ENCODE assay signal across 27 mouse cellular contexts in the genomic region with DNA sequence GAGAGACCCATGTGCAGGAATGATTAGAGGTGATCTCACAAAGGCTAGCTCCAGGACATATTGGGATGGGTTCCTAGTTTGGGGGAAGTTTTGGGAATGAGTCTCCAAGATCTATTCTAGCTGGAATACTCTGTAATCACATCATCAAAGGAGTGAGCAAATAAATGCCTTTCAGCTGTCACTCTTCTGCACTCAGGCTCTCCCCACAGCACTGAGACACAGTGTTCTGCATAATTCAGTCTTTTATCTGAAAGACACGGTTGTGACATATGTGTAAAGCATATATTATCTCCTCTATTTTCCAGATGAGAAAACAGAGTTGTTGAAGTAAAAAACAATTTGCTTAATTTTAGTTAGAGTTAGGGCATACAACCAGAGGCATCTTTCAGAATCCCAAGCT.
A peak's percentile ranks its signal among the peaks of the same experiment; 100 is the strongest.
DNase-seq lines count a peak whose midpoint lies in the region; ATAC-seq and TF ChIP-seq lines count a peak whose summit lies in the region.
"Had no signal": no experiment of that assay in that cellular context is flagged by ENCODE, and none has a peak within 500 bp of the region (broad histone marks: within the 10 kb centered on the region; RNA-seq: fewer than 3 reads in every experiment).

No protein-coding gene starts in this region.

- no peak overlapping the region for H3K4me2 ChIP-seq in forebrain, embryonic 12.5 days
- no peak overlapping the region for H3K4me2 ChIP-seq in forebrain, embryonic 11.5 days (ENCODE audit: low read depth, low read length, severe bottlenecking)
- no peak overlapping the region for H3K4me2 ChIP-seq in midbrain, embryonic 12.5 days (replicated peaks)
- no peak overlapping the region for H3K4me2 ChIP-seq in midbrain, postnatal 0 days (ENCODE audit: low read depth, low read length, poor library complexity, severe bottlenecking)
- no peak overlapping the region for H3K4me2 ChIP-seq in forebrain, embryonic 16.5 days (ENCODE audit: low read length)
- H3K4me2 ChIP-seq in heart, embryonic 11.5 days: no peak overlapping the region
- H3K4me2 ChIP-seq: embryonic facial prominence, embryonic 13.5 days; hindbrain, embryonic 12.5 days; hindbrain, embryonic 15.5 days; intestine, embryonic 15.5 days had no signal

- no peaks in the 10 kb centered on the region for H3K36me3 ChIP-seq in forebrain, embryonic 12.5 days (replicated peaks)
- H3K36me3 ChIP-seq in forebrain, embryonic 11.5 days (ENCODE audit: control insufficient read depth, insufficient read depth, low read length): no peaks in the 10 kb centered on the region
- no peaks in the 10 kb centered on the region for H3K36me3 ChIP-seq in midbrain, embryonic 12.5 days
- no peaks in the 10 kb centered on the region for H3K36me3 ChIP-seq in midbrain, postnatal 0 days (ENCODE audit: insufficient read depth, low read length)
- no peaks in the 10 kb centered on the region for H3K36me3 ChIP-seq in forebrain, embryonic 16.5 days (ENCODE audit: control insufficient read depth, insufficient read depth)
- no peaks in the 10 kb centered on the region for H3K36me3 ChIP-seq in heart, embryonic 11.5 days (ENCODE audit: control insufficient read depth, insufficient read depth, low read length)
- H3K36me3 ChIP-seq: embryonic facial prominence, embryonic 10.5 days; embryonic facial prominence, embryonic 13.5 days; G1E; hindbrain, embryonic 12.5 days; hindbrain, embryonic 15.5 days; intestine, embryonic 15.5 days had no signal

- H3K4me3 ChIP-seq in forebrain, embryonic 12.5 days (replicated peaks): no peak overlapping the region
- H3K4me3 ChIP-seq in forebrain, embryonic 11.5 days (ENCODE audit: low read depth, low read length): no peak overlapping the region
- H3K4me3 ChIP-seq in midbrain, embryonic 12.5 days: no peak overlapping the region
- no peak overlapping the region for H3K4me3 ChIP-seq in midbrain, postnatal 0 days (ENCODE audit: low read depth, low read length)
- H3K4me3 ChIP-seq in forebrain, embryonic 16.5 days (replicated peaks; ENCODE audit: low read length): no peak overlapping the region
- H3K4me3 ChIP-seq in heart, embryonic 11.5 days (ENCODE audit: low read depth, low read length): no peak overlapping the region
- H3K4me3 ChIP-seq: embryonic facial prominence, embryonic 10.5 days; embryonic facial prominence, embryonic 13.5 days; erythroblast, embryonic 14.5 days; hindbrain, embryonic 12.5 days; hindbrain, embryonic 15.5 days; intestine, embryonic 15.5 days had no signal

- 47% methylated on average over 1 of the region's 1 CpGs for WGBS in forebrain, embryonic 12.5 days
- WGBS in forebrain, embryonic 11.5 days: 62% methylated on average over 1 of the region's 1 CpGs
- WGBS in midbrain, embryonic 12.5 days: 31% methylated on average over 1 of the region's 1 CpGs
- 12% methylated on average over 1 of the region's 1 CpGs for WGBS in midbrain, postnatal 0 days
- 31% methylated on average over 1 of the region's 1 CpGs for WGBS in forebrain, embryonic 16.5 days
- whole genome bisulfite sequencing in heart, embryonic 11.5 days (ENCODE audit: insufficient replicate concordance): 41% methylated on average over 1 of the region's 1 CpGs

- H3K27me3 ChIP-seq in forebrain, embryonic 12.5 days: no peaks in the 10 kb centered on the region
- H3K27me3 ChIP-seq in forebrain, embryonic 11.5 days (ENCODE audit: control insufficient read depth, insufficient read depth, low read length): no peaks in the 10 kb centered on the region
- no peaks in the 10 kb centered on the region for H3K27me3 ChIP-seq in midbrain, embryonic 12.5 days
- no peaks in the 10 kb centered on the region for H3K27me3 ChIP-seq in midbrain, postnatal 0 days (ENCODE audit: insufficient read depth, low read length)
- H3K27me3 ChIP-seq in forebrain, embryonic 16.5 days (replicated peaks; ENCODE audit: control insufficient read depth, insufficient read depth, low read length): no peaks in the 10 kb centered on the region
- H3K27me3 ChIP-seq in heart, embryonic 11.5 days (ENCODE audit: control insufficient read depth, insufficient read depth, low read length): no peaks in the 10 kb centered on the region
- H3K27me3 ChIP-seq: CH12.LX; embryonic facial prominence, embryonic 13.5 days; hindbrain, embryonic 12.5 days; hindbrain, embryonic 15.5 days; intestine, embryonic 15.5 days; Patski had no signal

- no peaks in the 10 kb centered on the region for H3K9me3 ChIP-seq in forebrain, embryonic 12.5 days
- H3K9me3 ChIP-seq in forebrain, embryonic 11.5 days (ENCODE audit: control insufficient read depth, low read length): no peaks in the 10 kb centered on the region
- no peaks in the 10 kb centered on the region for H3K9me3 ChIP-seq in midbrain, embryonic 12.5 days
- no peaks in the 10 kb centered on the region for H3K9me3 ChIP-seq in midbrain, postnatal 0 days (ENCODE audit: low read length)
- no peaks in the 10 kb centered on the region for H3K9me3 ChIP-seq in forebrain, embryonic 16.5 days (ENCODE audit: control insufficient read depth, low read length)
- H3K9me3 ChIP-seq in heart, embryonic 11.5 days (replicated peaks; ENCODE audit: control insufficient read depth, low read length): no peaks in the 10 kb centered on the region
- H3K9me3 ChIP-seq: embryonic facial prominence, embryonic 10.5 days; embryonic facial prominence, embryonic 13.5 days; G1E; hindbrain, embryonic 12.5 days; hindbrain, embryonic 15.5 days; intestine, embryonic 15.5 days had no signal

- 0 out of 2 replicates have a peak, but pooled peaks have one; percentile 39 for ATAC-seq in forebrain, embryonic 12.5 days (ENCODE audit: low FRiP score)
- ATAC-seq in forebrain, embryonic 11.5 days (replicated peaks; ENCODE audit: low FRiP score): no peak
- peak; percentile 66; the same call in 1 of the 2 replicates for ATAC-seq in midbrain, embryonic 12.5 days (ENCODE audit: low FRiP score, low read depth)
- no peak; the same call in 1 of the 2 replicates for ATAC-seq in midbrain, postnatal 0 days (ENCODE audit: low FRiP score)
- peak; percentile 76; the same call in 1 of the 2 replicates for ATAC-seq in forebrain, embryonic 16.5 days
- ATAC-seq in heart, embryonic 11.5 days (replicated peaks; ENCODE audit: insufficient number of reproducible peaks, low FRiP score, low TSS enrichment): no peak
- no peak for ATAC-seq in inflammation-experienced regulatory T-cells, adult 6 months
- ATAC-seq: intestine, embryonic 15.5 days; Patski had no signal

- no peak for DNase-seq in forebrain, embryonic 11.5 days (ENCODE audit: low spot score)
- DNase-seq in midbrain, postnatal 0 days (ENCODE audit: low spot score): no peak
- DNase-seq in brain, embryonic 14.5 days (ENCODE audit: low read depth): peak; percentile 35
- DNase-seq: adrenal gland, postnatal 10 days; adrenal gland, postnatal 36 days; B cell, adult 2 months; cerebellum, adult 11-12 months; cerebellum, adult 8-10 months; cerebellum, postnatal 10 days; gastrocnemius, postnatal 25 days; heart, adult 18-20 months; kidney, adult 11 months; kidney, adult 8-10 months had no signal

- TF ChIP-seq POLR2A in brain, embryonic 14.5 days (IDR thresholded peaks at IDR 0.05; ENCODE audit: borderline replicate concordance, extremely low read depth, insufficient read depth, insufficient read length, poor library complexity, severe bottlenecking): no peak

- H3K9ac ChIP-seq in forebrain, embryonic 12.5 days: no peak overlapping the region
- H3K9ac ChIP-seq in forebrain, embryonic 11.5 days (ENCODE audit: low read length): no peak overlapping the region
- no peak overlapping the region for H3K9ac ChIP-seq in midbrain, embryonic 12.5 days (replicated peaks)
- no peak overlapping the region for H3K9ac ChIP-seq in midbrain, postnatal 0 days (replicated peaks; ENCODE audit: low read length, poor library complexity, severe bottlenecking)
- no peak overlapping the region for H3K9ac ChIP-seq in forebrain, embryonic 16.5 days (replicated peaks; ENCODE audit: low read depth, low read length)
- H3K9ac ChIP-seq in heart, embryonic 11.5 days (ENCODE audit: low read depth, low read length): no peak overlapping the region
- H3K9ac ChIP-seq: embryonic facial prominence, embryonic 13.5 days; hindbrain, embryonic 12.5 days; hindbrain, embryonic 15.5 days; intestine, embryonic 15.5 days had no signal

- TF ChIP-seq CTCF in midbrain, postnatal 0 days (IDR thresholded peaks at IDR 0.05): no peak
- TF ChIP-seq CTCF in brain, embryonic 14.5 days (IDR thresholded peaks at IDR 0.05; ENCODE audit: borderline replicate concordance, extremely low read depth, insufficient read depth, insufficient read length): no peak

- no peak overlapping the region for H3K27ac ChIP-seq in forebrain, embryonic 12.5 days
- H3K27ac ChIP-seq in forebrain, embryonic 11.5 days (ENCODE audit: low read depth, low read length): no peak overlapping the region
- H3K27ac ChIP-seq in midbrain, embryonic 12.5 days (replicated peaks): no peak overlapping the region
- no peak overlapping the region for H3K27ac ChIP-seq in midbrain, postnatal 0 days (ENCODE audit: low read depth, low read length)
- no peak overlapping the region for H3K27ac ChIP-seq in forebrain, embryonic 16.5 days (ENCODE audit: low read length)
- H3K27ac ChIP-seq in heart, embryonic 11.5 days (ENCODE audit: low read depth, low read length): no peak overlapping the region
- H3K27ac ChIP-seq: embryonic facial prominence, embryonic 10.5 days; embryonic facial prominence, embryonic 13.5 days; hindbrain, embryonic 12.5 days; hindbrain, embryonic 15.5 days; intestine, embryonic 15.5 days had no signal

- no peaks in the 10 kb centered on the region for H3K4me1 ChIP-seq in forebrain, embryonic 12.5 days
- no peaks in the 10 kb centered on the region for H3K4me1 ChIP-seq in forebrain, embryonic 11.5 days (replicated peaks; ENCODE audit: control insufficient read depth, insufficient read depth, low read length)
- no peaks in the 10 kb centered on the region for H3K4me1 ChIP-seq in midbrain, embryonic 12.5 days
- H3K4me1 ChIP-seq in midbrain, postnatal 0 days (ENCODE audit: insufficient read depth, low read length): no peaks in the 10 kb centered on the region
- H3K4me1 ChIP-seq in forebrain, embryonic 16.5 days (replicated peaks; ENCODE audit: control insufficient read depth, insufficient read depth, low read length): no peaks in the 10 kb centered on the region
- H3K4me1 ChIP-seq in heart, embryonic 11.5 days (ENCODE audit: control insufficient read depth, insufficient read depth, low read length): no peaks in the 10 kb centered on the region
- H3K4me1 ChIP-seq: embryonic facial prominence, embryonic 10.5 days; embryonic facial prominence, embryonic 13.5 days; hindbrain, embryonic 12.5 days; hindbrain, embryonic 15.5 days; intestine, embryonic 15.5 days had no signal

Comparison
In these comparisons a context has a peak if more than half of its experiments do, and no peak if none do; other contexts are left out.
1. ATAC-seq: peak in forebrain, embryonic 12.5 days (single experiment), midbrain, embryonic 12.5 days (single experiment) and forebrain, embryonic 16.5 days (single experiment); none in forebrain, embryonic 11.5 days (single experiment), midbrain, postnatal 0 days (single experiment), heart, embryonic 11.5 days (single experiment) and inflammation-experienced regulatory T-cells, adult 6 months (single experiment).